Mouse (Mus musculus) stomach, postnatal 0 days (tissue): ENCODE results near the gene Smpd4.

Experiments
- CTCF ChIP-seq: IDR thresholded peaks from 2 replicates; pipeline ENCODE4 v1.5.1; 2016; ENCODE audit warnings: antibody characterized with exemption, low read depth, mild to moderate bottlenecking, moderate library complexity
- EP300 ChIP-seq: optimal IDR thresholded peaks from 2 replicates; pipeline ENCODE3; 2016; ENCODE audit warnings: antibody characterized with exemption

- no peak for TF ChIP-seq EP300
- no peak for TF ChIP-seq CTCF
These were observed at the start of gene Smpd4 for GRCm38 (mm10) chr16:17619198-17620105.
